Mouse (Mus musculus) leukemia stem cell, adult 10-12 weeks (primary cell): ENCODE results near the gene Rpl5. TPM values are rescaled to one million over a fixed set of nuclear protein-coding genes. Genes with fewer than 3 reads are reported as not detected.

Source experiments
- polyA plus RNA-seq: library from polyadenylated mRNA; stranded (reverse); fragments of >175 nt; gene quantifications from 2 replicates; pipeline ENCODE4 v1.2.3, GENCODE M21; 2012; ENCODE audit warnings: low replicate concordance

Rpl5 gene
- polyA plus RNA-seq: 15.0 and 93.1 TPM in 2 replicates

DNA sequence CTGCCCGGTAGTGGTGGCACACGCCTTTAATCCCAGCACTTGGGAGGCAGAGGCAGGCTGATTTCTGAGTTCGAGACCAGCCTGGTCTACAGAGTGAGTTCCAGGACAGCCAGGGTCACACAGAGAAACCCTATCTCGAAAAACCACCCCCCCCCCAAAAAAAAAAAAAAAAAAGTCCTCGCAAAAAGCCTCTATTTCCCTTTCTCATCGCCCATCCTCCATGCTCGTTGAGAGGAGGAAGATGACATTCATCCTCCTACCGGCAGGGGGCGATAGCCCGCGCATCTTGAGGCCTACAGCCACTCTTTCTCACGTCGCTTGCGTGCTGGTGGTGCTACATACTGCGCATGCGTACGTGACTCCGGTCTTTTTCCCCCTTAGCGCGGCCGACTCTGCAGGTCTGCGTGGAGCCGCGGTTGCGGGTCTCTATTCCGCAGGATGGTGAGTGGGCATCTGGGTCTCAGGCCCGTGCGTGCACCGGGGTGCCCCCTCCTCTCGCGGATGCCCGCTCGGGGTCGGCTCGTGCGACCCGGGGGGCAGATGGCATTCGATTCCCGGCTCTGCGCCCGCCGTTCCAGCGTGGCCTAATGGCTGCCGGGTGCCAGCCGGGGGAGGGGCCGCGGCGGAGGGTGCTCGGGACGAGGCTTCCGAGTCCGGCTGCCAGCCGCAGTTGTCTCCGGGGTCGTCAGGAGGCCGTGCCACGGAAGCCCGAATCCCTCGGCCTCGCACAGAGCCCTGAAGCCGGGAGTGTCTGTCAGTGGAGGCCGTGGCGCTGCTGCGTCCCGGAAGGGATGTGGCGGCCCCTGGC lies at the start of gene Rpl5:
Gene Rpl5, plus strand, starts transcription at position 297 of the 808 bp plus-strand sequence.

DNA sequence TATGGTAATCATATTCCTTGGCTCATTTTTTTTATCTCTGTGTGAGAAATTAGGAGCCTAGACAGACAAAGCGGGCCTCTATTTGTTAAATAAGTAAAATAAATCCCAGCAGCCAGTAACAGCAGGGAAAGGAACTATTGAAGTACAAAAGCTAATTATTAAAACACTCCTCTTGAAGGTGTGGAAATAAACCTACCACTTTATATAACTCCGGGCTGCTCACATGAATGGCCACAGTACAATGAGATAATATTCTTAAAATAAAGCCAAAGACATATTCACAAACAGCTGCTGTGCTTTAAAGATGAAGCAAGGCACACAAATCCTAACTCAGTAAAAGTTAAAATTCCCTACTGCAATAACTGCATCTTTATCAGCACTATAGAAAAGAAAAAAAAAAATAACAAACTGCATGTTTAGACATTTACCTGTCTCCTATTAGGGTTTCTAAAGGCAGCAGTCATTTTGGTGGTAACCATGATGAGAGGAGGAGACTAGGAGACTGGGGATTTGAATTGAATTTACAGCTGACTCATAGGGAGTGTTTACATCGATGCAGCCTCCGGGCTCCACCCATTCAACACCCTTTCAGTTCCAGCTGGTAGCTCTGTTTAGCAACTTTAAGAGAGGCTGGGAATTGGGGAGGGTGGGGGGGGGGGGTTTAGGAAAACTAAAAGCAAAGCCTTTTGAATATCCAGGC lies 25.6 kb upstream of the Rpl5 start, which contains the start of gene Evi5:
Gene Evi5, minus strand, starts transcription at position 547 of the 700 bp plus-strand sequence.

Other genes starting within 250 kb of the Rpl5 start
- gene Gfi1, start 174.5 kb upstream of the Rpl5 start, polyA plus RNA-seq: 4.5 and 9.6 TPM in 2 replicates
- not detected in 2 replicates for gene Ube2d2b, start 70.4 kb upstream of the Rpl5 start, polyA plus RNA-seq
- 6.7 and 7.0 TPM in 2 replicates for gene Evi5, start 25.4 kb upstream of the Rpl5 start, polyA plus RNA-seq
- 0.33 and 1.2 TPM in 2 replicates for gene Fam69a, start 86.6 kb downstream of the Rpl5 start, polyA plus RNA-seq
- 6.4 and 8.4 TPM in 2 replicates for gene Mtf2, start 165.2 kb downstream of the Rpl5 start, polyA plus RNA-seq
- gene Tmed5, start 232.1 kb downstream of the Rpl5 start, polyA plus RNA-seq: 50.0 and 109 TPM in 2 replicates
- 1.1 TPM in 1 of 2 replicates, not detected in the other for gene Ccdc18, start 232.4 kb downstream of the Rpl5 start, polyA plus RNA-seq